Mouse (Mus musculus): ENCODE results near the gene Rbm6. TPM values are rescaled to one million over a fixed set of nuclear protein-coding genes. Genes with fewer than 3 reads are reported as not detected.

The Rbm6 gene
- polyA plus RNA-seq (2016; fragmentation: Nextera tagmentation; extraction: Ambion mirVana), result 112 and 114 TPM in 2 replicates

- 12% methylated on average over 14 of the region's 14 CpGs for WGBS
- Histone ChIP-seq H3K4me3 (peak within 1 kb of the TSS; percentile 94), H3K4me1 (peaks cover 19% of the 10 kb centered on the region), H3K27ac (peak within 1 kb of the TSS; percentile 98), H3K36me3 (replicated peaks) (peaks cover 18% of the 10 kb centered on the region), H3K9me3 (no peaks in the 10 kb centered on the region), H3K27me3 (ENCODE audit: poor library complexity, severe bottlenecking) (no peaks in the 10 kb centered on the region)
- DNase-seq (ENCODE audit: extremely low spot score, low spot score), result no peak
Measured at GRCm38 (mm10) chr9:107873137-107873536, at the start of gene Rbm6. TSS of gene Rbm6 (minus strand) at chr9:107873237.

- peaks cover 20% of the 10 kb centered on the region for H3K4me1 ChIP-seq
- H3K4me3 ChIP-seq, result no peak overlapping the region
- peaks cover 8% of the 10 kb centered on the region; the same call in 1 of the 2 replicates for H3K27me3 ChIP-seq (ENCODE audit: poor library complexity, severe bottlenecking)
- DNase-seq (ENCODE audit: extremely low spot score, low spot score), result no peak
- H3K9me3 ChIP-seq, result no peaks in the 10 kb centered on the region
- H3K27ac ChIP-seq, result no peak overlapping the region
- 88% methylated on average over 5 of the region's 5 CpGs for WGBS
- no peaks in the 10 kb centered on the region for H3K36me3 ChIP-seq (replicated peaks)
Measured at GRCm38 (mm10) chr9:107919441-107919840, 46.4 kb upstream of the Rbm6 start.

GRCm38 (mm10) chr9:107918884-107919283, 45.8 kb upstream of the Rbm6 start:
- 83% methylated on average over 6 of the region's 6 CpGs for WGBS
- H3K9me3 ChIP-seq, result no peaks in the 10 kb centered on the region
- no peaks in the 10 kb centered on the region for H3K36me3 ChIP-seq (replicated peaks)
- H3K4me3 ChIP-seq, result no peak overlapping the region
- H3K27ac ChIP-seq, result no peak overlapping the region
- peaks cover 15% of the 10 kb centered on the region for H3K4me1 ChIP-seq
- DNase-seq (ENCODE audit: extremely low spot score, low spot score), result no peak
- peaks cover 2% of the 10 kb centered on the region; the same call in 1 of the 2 replicates for H3K27me3 ChIP-seq (ENCODE audit: poor library complexity, severe bottlenecking)

GRCm38 (mm10) chr9:107917895-107918608, 45.0 kb upstream of the Rbm6 start:
- Histone ChIP-seq H3K27me3 (ENCODE audit: poor library complexity, severe bottlenecking) (no peaks in the 10 kb centered on the region), H3K4me1 (peaks cover 14% of the 10 kb centered on the region), H3K4me3 (no peak overlapping the region), H3K9me3 (no peaks in the 10 kb centered on the region), H3K36me3 (replicated peaks) (no peaks in the 10 kb centered on the region), H3K27ac (no peak overlapping the region)
- 57% methylated on average over 13 of the region's 13 CpGs for WGBS
- no peak for DNase-seq (ENCODE audit: extremely low spot score, low spot score)

GRCm38 (mm10) chr9:107914764-107915420, 41.9 kb upstream of the Rbm6 start:
- no peak for DNase-seq (ENCODE audit: extremely low spot score, low spot score)
- no peak overlapping the region for H3K4me3 ChIP-seq
- H3K36me3 ChIP-seq (replicated peaks), result no peaks in the 10 kb centered on the region
- no peaks in the 10 kb centered on the region for H3K27me3 ChIP-seq (ENCODE audit: poor library complexity, severe bottlenecking)
- H3K27ac ChIP-seq, result no peak overlapping the region
- WGBS, result 88% methylated on average over 16 of the region's 16 CpGs
- H3K4me1 ChIP-seq, result peaks cover 14% of the 10 kb centered on the region
- no peaks in the 10 kb centered on the region for H3K9me3 ChIP-seq

GRCm38 (mm10) chr9:107910025-107910769, 37.2 kb upstream of the Rbm6 start:
- peaks cover 39% of the 10 kb centered on the region for H3K4me1 ChIP-seq
- H3K4me3 ChIP-seq, result no peak overlapping the region
- H3K27ac ChIP-seq, result no peak overlapping the region
- WGBS, result 94% methylated on average over 15 of the region's 15 CpGs
- DNase-seq (ENCODE audit: extremely low spot score, low spot score), result no peak
- H3K27me3 ChIP-seq (ENCODE audit: poor library complexity, severe bottlenecking), result peaks cover 34% of the 10 kb centered on the region
- no peaks in the 10 kb centered on the region for H3K9me3 ChIP-seq
- no peaks in the 10 kb centered on the region for H3K36me3 ChIP-seq (replicated peaks)

GRCm38 (mm10) chr9:107908410-107909158, 35.5 kb upstream of the Rbm6 start:
- Histone ChIP-seq H3K27me3 (ENCODE audit: poor library complexity, severe bottlenecking) (peaks cover 36% of the 10 kb centered on the region), H3K4me3 (peak overlapping the region; percentile 14; the same call in 1 of the 2 replicates), H3K9me3 (no peaks in the 10 kb centered on the region), H3K4me1 (peaks cover 43% of the 10 kb centered on the region), H3K27ac (no peak overlapping the region), H3K36me3 (replicated peaks) (no peaks in the 10 kb centered on the region)
- WGBS, result 37% methylated on average over 18 of the region's 18 CpGs
- DNase-seq (ENCODE audit: extremely low spot score, low spot score), result no peak

GRCm38 (mm10) chr9:107907801-107908120, 34.7 kb upstream of the Rbm6 start:
- 0 out of 2 replicates have a peak, but pooled peaks cover under 1% of the 10 kb centered on the region for H3K36me3 ChIP-seq (replicated peaks)
- 87% methylated on average over 14 of the region's 14 CpGs for WGBS
- H3K4me3 ChIP-seq, result no peak overlapping the region; the same call in 1 of the 2 replicates
- H3K9me3 ChIP-seq, result no peaks in the 10 kb centered on the region
- no peak for DNase-seq (ENCODE audit: extremely low spot score, low spot score)
- H3K27ac ChIP-seq, result peak overlapping the region; percentile 74; the same call in 1 of the 2 replicates
- peaks cover 43% of the 10 kb centered on the region for H3K27me3 ChIP-seq (ENCODE audit: poor library complexity, severe bottlenecking)
- H3K4me1 ChIP-seq, result peaks cover 43% of the 10 kb centered on the region

GRCm38 (mm10) chr9:107906967-107907800, 34.1 kb upstream of the Rbm6 start:
- DNase-seq (ENCODE audit: extremely low spot score, low spot score), result no peak

GRCm38 (mm10) chr9:107906252-107906966, 33.4 kb upstream of the Rbm6 start, which contains the start of gene Mst1r:
TSS of gene Mst1r (plus strand) at chr9:107906873.
- peaks cover 48% of the 10 kb centered on the region for H3K4me1 ChIP-seq
- H3K4me3 ChIP-seq, result peak within 1 kb of the TSS; percentile 49
- H3K27me3 ChIP-seq (ENCODE audit: poor library complexity, severe bottlenecking), result peaks cover 56% of the 10 kb centered on the region
- 0 out of 2 replicates have a peak, but pooled peaks cover 3% of the 10 kb centered on the region for H3K36me3 ChIP-seq (replicated peaks)
- peak within 1 kb of the TSS; percentile 74 for H3K27ac ChIP-seq
- WGBS, result 21% methylated on average over 19 of the region's 19 CpGs
- H3K9me3 ChIP-seq, result no peaks in the 10 kb centered on the region
- peak; percentile 64 for DNase-seq (ENCODE audit: extremely low spot score, low spot score)

More at GRCm38 (mm10) chr9:107906967-107907800, 34.1 kb upstream of the Rbm6 start:
- Histone ChIP-seq H3K36me3 (replicated peaks) (0 out of 2 replicates have a peak, but pooled peaks cover 3% of the 10 kb centered on the region), H3K4me1 (peaks cover 43% of the 10 kb centered on the region), H3K27me3 (ENCODE audit: poor library complexity, severe bottlenecking) (peaks cover 49% of the 10 kb centered on the region), H3K9me3 (no peaks in the 10 kb centered on the region), H3K4me3 (peak overlapping the region; percentile 49), H3K27ac (peak overlapping the region; percentile 74)
- 47% methylated on average over 31 of the region's 31 CpGs for WGBS

- Histone ChIP-seq H3K27ac (no peak overlapping the region), H3K27me3 (ENCODE audit: poor library complexity, severe bottlenecking) (peaks cover 73% of the 10 kb centered on the region), H3K9me3 (no peaks in the 10 kb centered on the region), H3K36me3 (replicated peaks) (peaks cover 12% of the 10 kb centered on the region; the same call in 1 of the 2 replicates), H3K4me1 (peaks cover 63% of the 10 kb centered on the region), H3K4me3 (no peak overlapping the region)
- WGBS, result 7% methylated on average over 4 of the region's 4 CpGs
- peak; percentile 86 for DNase-seq (ENCODE audit: extremely low spot score, low spot score)
Measured at GRCm38 (mm10) chr9:107904726-107905125, 31.7 kb upstream of the Rbm6 start.
